Mouse (Mus musculus) liver, embryonic 14.5 days (tissue): ENCODE data around the gene Gpr146.

ENCODE experiments used
- CTCF ChIP-seq: IDR thresholded peaks from 2 replicates; pipeline ENCODE4 v1.5.1; 2016; ENCODE audit warnings: antibody characterized with exemption, low read depth, control low read depth
- EP300 ChIP-seq: IDR thresholded peaks from 2 replicates; pipeline ENCODE4 v1.6.1; 2016; ENCODE audit warnings: antibody characterized with exemption, low read depth

DNA sequence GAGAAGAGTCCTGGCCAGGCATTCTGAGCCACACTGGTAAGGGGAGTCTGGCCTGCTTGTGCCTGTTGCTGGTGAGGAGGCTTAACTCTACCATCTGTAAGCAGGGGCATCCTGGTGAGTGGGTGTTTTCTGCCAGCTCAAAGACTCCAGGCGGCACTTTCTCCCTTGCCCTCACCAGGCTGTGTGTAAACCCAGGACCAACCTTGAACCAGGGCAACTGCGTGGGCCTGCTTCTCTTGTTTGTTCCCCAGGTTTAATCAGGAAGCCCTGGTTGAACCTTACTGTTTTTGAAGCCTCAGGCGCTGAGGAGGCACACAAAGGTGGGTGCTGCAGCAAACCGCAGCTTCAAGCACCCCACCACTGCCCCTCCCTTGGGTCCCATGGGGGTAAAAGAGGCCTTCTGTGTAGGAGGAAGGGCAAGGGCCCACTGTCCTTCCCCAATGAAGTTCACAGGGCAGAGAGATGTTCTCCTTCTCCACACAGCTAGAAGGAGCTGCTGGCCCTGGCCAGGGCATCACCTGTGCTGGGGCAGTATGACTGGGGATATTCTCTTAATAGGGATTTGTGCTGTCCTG, 9.5 kb upstream of the Gpr146 start:
- no peak for TF ChIP-seq EP300
- TF ChIP-seq CTCF: no peak
